Mouse (Mus musculus): ENCODE measurements around the gene Olfr711. TPM values are rescaled to one million over a fixed set of nuclear protein-coding genes. Genes with fewer than 3 reads are reported as not detected.

Olfr711 gene
- polyA plus RNA-seq (2012; rRNA removed; ENCODE audit: low replicate concordance) = not detected in 2 replicates

DNA sequence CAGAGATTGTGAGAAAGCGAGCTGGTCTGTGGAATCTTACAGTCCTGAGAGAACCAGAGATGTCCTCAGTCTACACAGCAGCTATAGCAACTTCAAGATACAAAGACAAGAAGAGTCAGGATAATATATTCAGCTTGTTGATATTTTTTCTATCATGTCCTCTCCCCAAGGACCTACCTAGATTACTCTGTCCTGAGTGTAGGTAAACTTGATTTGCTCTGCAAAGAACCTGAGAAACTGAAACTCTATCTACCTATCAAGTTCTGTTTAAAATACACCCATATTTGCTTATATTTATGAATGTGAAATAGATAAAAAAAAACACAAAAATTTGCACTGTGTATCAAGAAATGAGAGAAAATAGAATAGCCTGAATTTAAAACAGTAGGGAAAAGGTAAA is at the start of gene Olfr711:
Olfr711 (minus strand) TSS at position 101 of the 400 bp plus-strand sequence.

DNA sequence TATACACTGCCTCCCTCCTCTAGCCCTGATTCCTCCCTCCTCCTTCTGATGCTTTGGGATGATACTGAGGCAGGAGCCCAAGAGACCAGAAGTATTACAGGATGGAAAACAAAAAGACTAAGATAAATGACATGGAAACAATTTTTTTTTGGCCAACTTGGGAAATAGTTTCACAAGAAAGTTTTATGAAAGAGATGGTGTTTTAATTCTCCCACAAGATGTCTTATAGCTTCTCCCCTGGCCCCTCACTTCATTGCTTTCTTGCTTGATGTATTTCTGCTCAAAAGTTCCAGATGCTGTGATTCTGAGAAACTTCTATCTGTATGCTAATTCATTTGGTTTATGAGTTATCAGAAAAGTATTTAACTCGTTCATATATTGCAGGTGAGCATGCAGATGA is 30.7 kb upstream of the Olfr711 start, which contains the start of gene Olfr2:
Olfr2 (minus strand) TSS at position 101 of the 400 bp plus-strand sequence.

DNA sequence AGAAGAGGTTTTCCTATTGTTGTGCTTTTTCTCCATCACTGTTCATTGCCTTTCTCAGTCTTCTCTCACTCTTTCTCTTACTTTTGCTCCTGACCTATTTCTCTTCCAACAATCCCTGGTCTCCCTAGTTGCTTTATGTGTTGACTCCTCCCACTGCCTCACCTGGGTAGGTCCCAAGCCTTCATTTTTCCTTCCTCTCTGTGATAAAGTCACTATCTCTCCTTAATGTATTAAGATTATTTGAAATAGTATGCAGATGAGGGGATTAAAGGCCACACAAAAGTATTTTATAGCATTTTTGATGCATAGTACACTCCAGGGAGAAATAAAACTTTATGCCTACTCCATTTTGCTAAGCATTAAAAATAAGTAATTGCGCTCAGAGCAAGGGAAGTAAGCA is 11.4 kb downstream of the Olfr711 start, which contains the start of gene Olfr6:
Olfr6 (minus strand) TSS at position 101 of the 400 bp plus-strand sequence.

DNA sequence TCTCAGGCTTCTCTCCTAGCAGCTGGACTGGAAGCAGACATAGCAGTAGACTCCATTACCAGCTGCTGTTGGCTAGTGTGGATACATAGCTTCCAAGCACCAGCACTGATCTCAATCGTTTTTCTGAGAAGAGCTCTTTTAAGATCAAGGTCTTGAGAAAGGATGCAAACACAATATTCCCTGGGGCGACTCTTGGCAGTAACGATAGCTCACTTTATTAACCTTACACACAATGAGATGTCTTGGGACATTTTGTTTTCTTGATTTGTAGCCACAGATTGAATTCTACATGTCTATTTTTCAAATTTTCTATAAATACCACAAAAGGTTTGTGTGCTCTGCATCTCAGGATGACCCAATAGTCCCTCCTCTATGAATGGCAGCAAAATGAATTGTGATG is 27.0 kb downstream of the Olfr711 start, which contains the start of gene Olfr710:
Olfr710 (minus strand) TSS at position 101 of the 400 bp plus-strand sequence.

DNA sequence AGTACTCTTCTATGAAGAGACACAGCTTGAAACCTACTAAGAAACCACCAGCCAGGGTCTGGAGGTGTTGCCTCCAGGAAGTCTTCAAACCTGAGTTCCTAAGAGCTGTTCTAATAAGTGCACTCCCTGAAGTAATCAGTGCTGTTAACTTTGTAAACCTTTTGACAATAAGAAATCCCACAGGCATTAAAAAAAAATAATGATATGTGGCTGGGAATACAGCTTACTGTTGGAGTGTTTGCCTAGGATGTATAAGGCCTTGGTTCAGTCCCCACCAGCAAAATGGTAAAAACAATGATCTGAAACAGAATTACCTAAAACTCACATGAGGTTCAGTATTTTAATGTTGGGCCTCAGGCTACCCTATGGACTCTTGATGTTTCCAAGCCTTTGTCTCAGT is 43.1 kb downstream of the Olfr711 start, which contains the start of gene Olfr709-ps1:
Olfr709-ps1 (minus strand) TSS at position 101 of the 400 bp plus-strand sequence.

Other genes with a start within 250 kb of the Olfr711 start
- gene Olfr697, start 233.0 kb downstream of the Olfr711 start, polyA plus RNA-seq (2012; rRNA removed; ENCODE audit: low replicate concordance) = not detected in 2 replicates
- not detected in 2 replicates for gene Olfr698, start 220.1 kb downstream of the Olfr711 start, polyA plus RNA-seq (2012; rRNA removed; ENCODE audit: low replicate concordance)
- not detected in 2 replicates for gene Olfr699, start 182.3 kb downstream of the Olfr711 start, polyA plus RNA-seq (2012; rRNA removed; ENCODE audit: low replicate concordance)
- gene Olfr700, start 166.6 kb downstream of the Olfr711 start, polyA plus RNA-seq (2012; rRNA removed; ENCODE audit: low replicate concordance) = not detected in 2 replicates
- gene Olfr701, start 161.3 kb downstream of the Olfr711 start, polyA plus RNA-seq (2012; rRNA removed; ENCODE audit: low replicate concordance) = not detected in 2 replicates
- gene Olfr702, start 141.6 kb downstream of the Olfr711 start, polyA plus RNA-seq (2012; rRNA removed; ENCODE audit: low replicate concordance) = not detected in 2 replicates
- not detected in 2 replicates for gene Olfr703, start 132.1 kb downstream of the Olfr711 start, polyA plus RNA-seq (2012; rRNA removed; ENCODE audit: low replicate concordance)
- gene Olfr704, start 112.3 kb downstream of the Olfr711 start, polyA plus RNA-seq (2012; rRNA removed; ENCODE audit: low replicate concordance) = not detected in 2 replicates
- not detected in 2 replicates for gene Olfr705, start 98.6 kb downstream of the Olfr711 start, polyA plus RNA-seq (2012; rRNA removed; ENCODE audit: low replicate concordance)
- not detected in 2 replicates for gene Olfr706, start 87.3 kb downstream of the Olfr711 start, polyA plus RNA-seq (2012; rRNA removed; ENCODE audit: low replicate concordance)
- gene Olfr707, start 74.2 kb downstream of the Olfr711 start, polyA plus RNA-seq (2012; rRNA removed; ENCODE audit: low replicate concordance) = not detected in 2 replicates
- gene Olfr1532-ps1, start 67.5 kb downstream of the Olfr711 start, polyA plus RNA-seq (2012; rRNA removed; ENCODE audit: low replicate concordance) = not detected in 2 replicates
- not detected in 2 replicates for gene Olfr709-ps1, start 43.2 kb downstream of the Olfr711 start, polyA plus RNA-seq (2012; rRNA removed; ENCODE audit: low replicate concordance)
- gene Olfr710, start 27.1 kb downstream of the Olfr711 start, polyA plus RNA-seq (2012; rRNA removed; ENCODE audit: low replicate concordance) = not detected in 2 replicates
- not detected in 2 replicates for gene Olfr6, start 11.5 kb downstream of the Olfr711 start, polyA plus RNA-seq (2012; rRNA removed; ENCODE audit: low replicate concordance)
- gene Olfr2, start 30.6 kb upstream of the Olfr711 start, polyA plus RNA-seq (2012; rRNA removed; ENCODE audit: low replicate concordance) = not detected in 2 replicates
- gene Olfr713, start 55.7 kb upstream of the Olfr711 start, polyA plus RNA-seq (2012; rRNA removed; ENCODE audit: low replicate concordance) = not detected in 2 replicates
- gene Olfr714, start 95.5 kb upstream of the Olfr711 start, polyA plus RNA-seq (2012; rRNA removed; ENCODE audit: low replicate concordance) = not detected in 2 replicates
- gene Olfr17, start 117.8 kb upstream of the Olfr711 start, polyA plus RNA-seq (2012; rRNA removed; ENCODE audit: low replicate concordance) = not detected in 2 replicates
- gene Olfr715b, start 134.9 kb upstream of the Olfr711 start, polyA plus RNA-seq (2012; rRNA removed; ENCODE audit: low replicate concordance) = not detected in 2 replicates
- gene Olfr715, start 155.6 kb upstream of the Olfr711 start, polyA plus RNA-seq (2012; rRNA removed; ENCODE audit: low replicate concordance) = not detected in 2 replicates
- not detected in 2 replicates for gene Olfr716, start 162.9 kb upstream of the Olfr711 start, polyA plus RNA-seq (2012; rRNA removed; ENCODE audit: low replicate concordance)
- not detected in 2 replicates for gene Nlrp14, start 191.5 kb upstream of the Olfr711 start, polyA plus RNA-seq (2012; rRNA removed; ENCODE audit: low replicate concordance)
- not detected in 2 replicates for gene Rbmxl2, start 234.0 kb upstream of the Olfr711 start, polyA plus RNA-seq (2012; rRNA removed; ENCODE audit: low replicate concordance)

Measured in duodenum, adult 2 months (tissue).